Mouse (Mus musculus) induced T-regulatory cell, adult 2 months (primary cell): ENCODE measurements around the gene Olfr524.
A peak's percentile ranks its signal among the peaks of the same experiment; 100 is the strongest.

Source experiments
- DNase-seq: peaks from one replicate; pipeline ENCODE4 v3.0.0-alpha.2; 2012; ENCODE audit warnings: low read depth

The Olfr524 gene

GRCm38 (mm10) chr7:140205864-140206263 lies at the start of gene Olfr524:
Olfr524 (minus strand) TSS chr7:140205964.
- DNase-seq, result no peak

GRCm38 (mm10) chr7:140253780-140254299 lies 48.1 kb upstream of the Olfr524 start:
- no peak for DNase-seq

GRCm38 (mm10) chr7:140247216-140247615 lies 41.5 kb upstream of the Olfr524 start, which contains the start of gene 5830411N06Rik:
5830411N06Rik (plus strand) TSS chr7:140247284.
- DNase-seq, result no peak

- no peak for DNase-seq
These were observed 27.9 kb upstream of the Olfr524 start for GRCm38 (mm10) chr7:140233696-140234095.

- DNase-seq, result no peak
These were observed 25.3 kb upstream of the Olfr524 start for GRCm38 (mm10) chr7:140231026-140231425.

GRCm38 (mm10) chr7:140228476-140228875 lies 22.7 kb upstream of the Olfr524 start:
- DNase-seq, result no peak

- no peak for DNase-seq
These were observed 18.4 kb upstream of the Olfr524 start for GRCm38 (mm10) chr7:140224209-140224608.

GRCm38 (mm10) chr7:140220375-140220774 lies 14.6 kb upstream of the Olfr524 start:
- DNase-seq, result no peak

GRCm38 (mm10) chr7:140219268-140219667 lies 13.5 kb upstream of the Olfr524 start:
- DNase-seq, result no peak

GRCm38 (mm10) chr7:140217967-140218366 lies 12.2 kb upstream of the Olfr524 start, which contains the start of gene Cd163l1:
Cd163l1 (plus strand) TSS chr7:140218267.
- no peak for DNase-seq

GRCm38 (mm10) chr7:140213841-140214240 lies 8.1 kb upstream of the Olfr524 start:
- DNase-seq, result peak; percentile 71

- peak; percentile 73 for DNase-seq
These were observed 2.9 kb upstream of the Olfr524 start for GRCm38 (mm10) chr7:140208677-140209076.

- peak; percentile 82 for DNase-seq
These were observed 2.4 kb upstream of the Olfr524 start for GRCm38 (mm10) chr7:140208153-140208552.

GRCm38 (mm10) chr7:140206904-140207303 lies 1.1 kb upstream of the Olfr524 start:
- DNase-seq, result peak; percentile 64

GRCm38 (mm10) chr7:140201090-140201489 lies 4.7 kb downstream of the Olfr524 start:
- no peak for DNase-seq

- no peak for DNase-seq
These were observed 9.8 kb downstream of the Olfr524 start for GRCm38 (mm10) chr7:140196002-140196401.

- DNase-seq, result no peak
These were observed 11.7 kb downstream of the Olfr524 start for GRCm38 (mm10) chr7:140194031-140194430.

GRCm38 (mm10) chr7:140192851-140193250 lies 12.9 kb downstream of the Olfr524 start:
- peak; percentile 41 for DNase-seq

- no peak for DNase-seq
These were observed 13.3 kb downstream of the Olfr524 start for GRCm38 (mm10) chr7:140192445-140192844.

- no peak for DNase-seq
These were observed 15.3 kb downstream of the Olfr524 start for GRCm38 (mm10) chr7:140190435-140190834.

- DNase-seq, result peak; percentile 83
These were observed 17.1 kb downstream of the Olfr524 start for GRCm38 (mm10) chr7:140188391-140189328.

GRCm38 (mm10) chr7:140187721-140188390 lies 17.9 kb downstream of the Olfr524 start:
- DNase-seq, result no peak
